Mouse (Mus musculus): ENCODE measurements around the gene Arrb1.

DNA sequence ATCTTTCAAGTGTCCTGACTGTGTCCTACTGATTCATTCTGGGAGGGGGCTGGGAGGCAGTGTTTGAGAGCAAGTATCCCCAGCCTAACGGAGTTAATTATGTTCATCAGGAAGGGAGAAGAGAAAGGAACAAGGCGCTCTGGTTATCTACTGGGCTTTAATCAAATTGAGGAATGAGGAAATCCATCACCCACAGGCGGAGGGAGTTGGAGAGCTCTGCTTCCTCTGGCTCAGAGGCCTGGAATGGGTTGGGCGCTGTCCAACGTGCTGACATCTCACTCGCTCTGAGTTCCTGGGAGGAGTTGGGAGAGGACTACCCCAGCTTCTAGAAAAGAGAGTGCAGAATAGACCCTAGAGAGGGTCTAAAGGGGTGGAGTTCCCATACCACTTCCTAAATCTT is 113.4 kb downstream of the Arrb1 start:
- TF ChIP-seq CTCF (IDR thresholded peaks at IDR 0.05; ENCODE audit: control insufficient read depth, insufficient read depth, insufficient replicate concordance, low read depth, low read length), result no peak
- no peak for TF ChIP-seq POLR2A (IDR thresholded peaks at IDR 0.05; ENCODE audit: control insufficient read depth, low read depth, low read length)

Data from testis, adult 2 months (tissue).